Mouse (Mus musculus) heart, embryonic 10.5 days (tissue): ENCODE measurements around the gene Mdm2. TPM values are rescaled to one million over a fixed set of nuclear protein-coding genes. Genes with fewer than 3 reads are reported as not detected.
"Not testable (repeated sequence)": the region's sequence is repeated elsewhere in the genome, so short reads cannot be mapped to it uniquely, and the experiment has no call there.

ENCODE experiments used
- DNase-seq: peaks from one replicate; pipeline ENCODE4 v3.0.0-alpha.2; 2017; ENCODE audit warnings: low spot score
- H3K27ac ChIP-seq: fragments of 300-500 bp; sonication (generic); 2 replicates; pipeline ENCODE4 v1.5.1; 2016; ENCODE audit warnings: mild to moderate bottlenecking
- H3K27me3 ChIP-seq: fragments of 300-500 bp; sonication (generic); 2 replicates; pipeline ENCODE4 v1.6.1; 2016; ENCODE audit warnings: mild to moderate bottlenecking; ENCODE audit not compliant: poor library complexity, insufficient read depth, severe bottlenecking
- H3K36me3 ChIP-seq: fragments of 300-500 bp; sonication (generic); 2 replicates; pipeline ENCODE4 v1.6.1; 2016; ENCODE audit warnings: mild to moderate bottlenecking, moderate library complexity
- H3K4me1 ChIP-seq: fragments of 300-500 bp; sonication (generic); 2 replicates; pipeline ENCODE4 v1.6.1; 2016; ENCODE audit warnings: mild to moderate bottlenecking
- H3K4me3 ChIP-seq: fragments of 300-500 bp; sonication (generic); 2 replicates; pipeline ENCODE4 v1.5.1; 2016; ENCODE audit warnings: mild to moderate bottlenecking, moderate library complexity
- H3K9me3 ChIP-seq: fragments of 300-500 bp; sonication (generic); 2 replicates; pipeline ENCODE4 v1.6.1; 2016; ENCODE audit warnings: mild to moderate bottlenecking, moderate library complexity
- WGBS: fragments of 180-500 bp; shearing (Covaris S2); methylation state at CpG from one replicate; pipeline ENCODE4 v1.1.7; 2016; 5-methylcytosine and 5-hydroxymethylcytosine counted together
- polyA plus RNA-seq: library from polyadenylated mRNA; unstranded; fragments of >200 nt; fragmentation: Nextera tagmentation; extraction: Ambion mirVana; gene quantifications from 2 replicates; pipeline ENCODE4 v1.2.1, GENCODE M21; 2016

Gene Mdm2
- 56.4 and 59.3 TPM in 2 replicates for polyA plus RNA-seq

GRCm38 (mm10) chr10:117710604-117711141 lies at the start of gene Mdm2:
Mdm2 (minus strand) TSS chr10:117710758.
- peaks cover 17% of the 10 kb centered on the region; the same call in 1 of the 2 replicates for H3K4me1 ChIP-seq
- H3K27ac ChIP-seq: peak within 1 kb of the TSS; percentile 100
- peak within 1 kb of the TSS; percentile 92 for H3K4me3 ChIP-seq
- H3K36me3 ChIP-seq: peaks cover 30% of the 10 kb centered on the region
- under 1% methylated on average over 52 of the region's 52 CpGs for WGBS
- no peaks in the 10 kb centered on the region for H3K27me3 ChIP-seq
- no peaks in the 10 kb centered on the region for H3K9me3 ChIP-seq
- DNase-seq: peak; percentile 94

- Histone ChIP-seq H3K4me3 (no peak overlapping the region), H3K36me3 (peaks cover 97% of the 10 kb centered on the region), H3K9me3 (no peaks in the 10 kb centered on the region), H3K27me3 (no peaks in the 10 kb centered on the region), H3K4me1 (no peaks in the 10 kb centered on the region), H3K27ac (no peak overlapping the region)
- DNase-seq: no peak
- 90% methylated on average over 10 of the region's 10 CpGs for WGBS
Observed at GRCm38 (mm10) chr10:117759844-117760630, 49.5 kb upstream of the Mdm2 start.

GRCm38 (mm10) chr10:117758749-117759727 lies 48.5 kb upstream of the Mdm2 start:
- DNase-seq: no peak
- peaks cover 97% of the 10 kb centered on the region for H3K36me3 ChIP-seq
- 84% methylated on average over 18 of the region's 18 CpGs for WGBS

GRCm38 (mm10) chr10:117758344-117758743 lies 47.8 kb upstream of the Mdm2 start:
- not testable (repeated sequence) for H3K27me3 ChIP-seq, H3K9me3 ChIP-seq, H3K4me3 ChIP-seq, H3K27ac ChIP-seq, H3K4me1 ChIP-seq, DNase-seq
- H3K36me3 ChIP-seq: peaks cover 90% of the 10 kb centered on the region
- 95% methylated on average over 3 of the region's 3 CpGs for WGBS

More at GRCm38 (mm10) chr10:117758749-117759727, 48.5 kb upstream of the Mdm2 start:
- H3K27ac ChIP-seq: no peak overlapping the region
- H3K4me1 ChIP-seq: no peaks in the 10 kb centered on the region
- no peaks in the 10 kb centered on the region for H3K27me3 ChIP-seq
- no peaks in the 10 kb centered on the region for H3K9me3 ChIP-seq
- no peak overlapping the region for H3K4me3 ChIP-seq

GRCm38 (mm10) chr10:117757796-117758342 lies 47.3 kb upstream of the Mdm2 start:
- no peak overlapping the region for H3K27ac ChIP-seq
- H3K4me1 ChIP-seq: no peaks in the 10 kb centered on the region
- no peak for DNase-seq
- no peaks in the 10 kb centered on the region for H3K27me3 ChIP-seq
- H3K9me3 ChIP-seq: no peaks in the 10 kb centered on the region
- 93% methylated on average over 7 of the region's 7 CpGs for WGBS
- H3K36me3 ChIP-seq: peaks cover 90% of the 10 kb centered on the region
- no peak overlapping the region for H3K4me3 ChIP-seq

GRCm38 (mm10) chr10:117757259-117757658 lies 46.7 kb upstream of the Mdm2 start:
- Histone ChIP-seq H3K9me3 (no peaks in the 10 kb centered on the region), H3K27me3 (no peaks in the 10 kb centered on the region), H3K36me3 (peaks cover 85% of the 10 kb centered on the region), H3K27ac (no peak overlapping the region), H3K4me1 (no peaks in the 10 kb centered on the region), H3K4me3 (no peak overlapping the region)
- 89% methylated on average over 1 of the region's 1 CpGs for WGBS
- no peak for DNase-seq

GRCm38 (mm10) chr10:117756784-117757183 lies 46.2 kb upstream of the Mdm2 start:
- no peak for DNase-seq
- WGBS: 92% methylated on average over 5 of the region's 5 CpGs
- Histone ChIP-seq H3K27me3 (no peaks in the 10 kb centered on the region), H3K4me3 (no peak overlapping the region), H3K9me3 (no peaks in the 10 kb centered on the region), H3K4me1 (no peaks in the 10 kb centered on the region), H3K27ac (no peak overlapping the region), H3K36me3 (peaks cover 85% of the 10 kb centered on the region)

GRCm38 (mm10) chr10:117755799-117756467 lies 45.4 kb upstream of the Mdm2 start:
- WGBS: 93% methylated on average over 11 of the region's 11 CpGs
- no peak overlapping the region for H3K4me3 ChIP-seq
- H3K27ac ChIP-seq: no peak overlapping the region
- H3K9me3 ChIP-seq: no peaks in the 10 kb centered on the region
- H3K36me3 ChIP-seq: peaks cover 85% of the 10 kb centered on the region
- no peaks in the 10 kb centered on the region for H3K27me3 ChIP-seq
- H3K4me1 ChIP-seq: no peaks in the 10 kb centered on the region
- no peak for DNase-seq

GRCm38 (mm10) chr10:117755086-117755798 lies 44.7 kb upstream of the Mdm2 start:
- WGBS: 88% methylated on average over 13 of the region's 13 CpGs
- Histone ChIP-seq H3K36me3 (peaks cover 84% of the 10 kb centered on the region), H3K27ac (no peak overlapping the region), H3K4me1 (no peaks in the 10 kb centered on the region), H3K4me3 (no peak overlapping the region), H3K27me3 (no peaks in the 10 kb centered on the region), H3K9me3 (no peaks in the 10 kb centered on the region)
- DNase-seq: no peak

- Histone ChIP-seq H3K27me3 (no peaks in the 10 kb centered on the region), H3K4me1 (no peaks in the 10 kb centered on the region), H3K9me3 (no peaks in the 10 kb centered on the region), H3K36me3 (peaks cover 84% of the 10 kb centered on the region), H3K4me3 (no peak overlapping the region), H3K27ac (no peak overlapping the region)
- DNase-seq: no peak
- WGBS: 96% methylated on average over 7 of the region's 7 CpGs
Observed at GRCm38 (mm10) chr10:117754609-117754940, 44.0 kb upstream of the Mdm2 start.

GRCm38 (mm10) chr10:117753711-117754608 lies 43.4 kb upstream of the Mdm2 start:
- Histone ChIP-seq H3K4me1 (no peaks in the 10 kb centered on the region), H3K27ac (no peak overlapping the region), H3K4me3 (no peak overlapping the region), H3K9me3 (no peaks in the 10 kb centered on the region), H3K27me3 (no peaks in the 10 kb centered on the region), H3K36me3 (peaks cover 84% of the 10 kb centered on the region)
- DNase-seq: no peak
- WGBS: 95% methylated on average over 8 of the region's 8 CpGs
